Mouse (Mus musculus): ENCODE data around the gene Mocs2.

The Mocs2 gene

GRCm38 (mm10) chr13:114854023-114854422 is 36.0 kb downstream of the Mocs2 start:
- DNase-seq (ENCODE audit: low read depth, low spot score): no peak

- DNase-seq (ENCODE audit: low read depth, low spot score): no peak
Measured at GRCm38 (mm10) chr13:114854428-114854827, 36.4 kb downstream of the Mocs2 start.

DNA sequence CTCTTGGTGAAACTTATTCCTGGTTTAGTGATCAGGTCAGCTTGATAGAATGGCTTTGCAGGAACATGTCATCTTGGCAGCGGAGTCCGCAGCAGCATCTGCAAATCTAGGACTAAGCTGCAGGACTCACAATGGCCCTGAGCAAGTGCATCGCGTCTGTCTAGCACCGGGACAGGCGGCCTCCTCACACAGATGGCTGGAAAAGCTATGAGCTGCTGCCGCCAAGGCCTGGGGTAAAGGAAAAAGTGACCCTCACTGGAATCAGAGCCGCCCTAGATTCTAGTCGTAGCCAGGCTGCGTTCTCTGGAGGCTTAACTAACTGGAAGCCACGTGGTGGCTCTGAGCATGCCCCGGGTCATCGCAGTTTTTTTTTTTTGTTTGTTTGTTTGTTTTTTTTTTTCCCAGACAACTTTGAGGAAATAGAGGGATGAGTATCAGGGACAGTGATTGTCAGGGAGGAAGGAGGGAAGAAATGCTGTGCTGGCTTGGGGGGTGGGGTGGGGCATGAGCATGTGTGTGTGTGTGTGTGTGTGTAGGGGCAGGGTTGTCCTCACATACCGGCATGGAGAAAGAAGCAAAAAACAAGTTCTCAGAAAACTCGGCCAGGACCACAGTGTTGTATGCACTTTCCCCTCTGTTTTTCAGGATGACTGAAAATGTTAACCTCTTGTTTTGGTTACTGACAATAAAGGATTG is 37.7 kb downstream of the Mocs2 start:
- peak; percentile 57 for DNase-seq (ENCODE audit: low read depth, low spot score)

DNA sequence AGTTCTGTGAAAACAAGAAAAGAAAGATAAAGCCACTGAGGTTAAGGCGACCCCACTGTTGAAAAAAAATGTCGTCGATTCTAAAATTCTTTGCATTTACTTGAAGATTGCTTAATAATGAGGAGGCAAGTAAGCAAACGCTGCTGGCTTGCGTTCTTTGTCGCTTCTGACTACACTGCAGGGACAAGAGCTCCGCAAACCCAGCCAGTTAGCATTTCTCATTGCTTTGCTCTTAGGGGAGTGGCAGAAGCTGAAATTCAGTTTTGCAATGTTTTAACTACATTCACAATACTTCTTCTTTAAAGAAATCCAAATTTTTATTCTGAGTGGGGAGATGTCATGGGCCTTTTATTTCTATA is 38.2 kb downstream of the Mocs2 start:
- DNase-seq (ENCODE audit: low read depth, low spot score): no peak

- DNase-seq (ENCODE audit: low read depth, low spot score): no peak
Measured at GRCm38 (mm10) chr13:114857525-114857924, 39.5 kb downstream of the Mocs2 start.

GRCm38 (mm10) chr13:114874738-114875137 is 56.7 kb downstream of the Mocs2 start:
- peak; percentile 10 for DNase-seq (ENCODE audit: low read depth, low spot score)

DNA sequence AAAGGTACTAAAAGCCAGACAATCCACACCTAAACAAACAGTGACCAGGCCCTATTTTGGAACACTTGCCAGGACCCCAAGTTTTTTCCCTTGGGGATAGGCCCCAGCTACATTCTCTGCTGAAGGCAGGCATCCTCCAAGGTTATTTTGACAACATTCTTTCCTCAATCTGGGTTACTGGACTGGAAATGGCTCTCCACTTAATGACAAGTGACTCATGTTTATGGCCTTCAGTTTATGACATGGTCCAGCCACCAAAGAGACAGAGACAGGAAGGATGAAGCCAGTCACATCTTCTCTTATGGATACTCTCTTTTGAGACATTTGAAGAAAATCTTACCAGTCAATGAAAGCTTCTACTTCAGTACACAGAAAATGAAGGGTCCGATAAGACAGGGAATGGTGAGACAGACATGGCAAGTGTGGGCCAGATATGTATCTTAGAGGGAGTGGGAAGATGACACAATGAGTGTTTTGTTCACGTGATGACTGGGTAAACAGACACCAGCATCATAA is 58.0 kb downstream of the Mocs2 start:
- no peak for DNase-seq (ENCODE audit: low read depth, low spot score)

- peak; percentile 28 for DNase-seq (ENCODE audit: low read depth, low spot score)
Measured at GRCm38 (mm10) chr13:114878667-114879066, 60.6 kb downstream of the Mocs2 start.
